Mouse (Mus musculus) liver, postnatal 0 days (tissue): ENCODE results near the gene Ptprd. TPM values are rescaled to one million over a fixed set of nuclear protein-coding genes. Genes with fewer than 3 reads are reported as not detected.

Experiments
- ATAC-seq: fragments of 200-750 bp; cut with Nextera tagmentation; 2 replicates; pipeline ENCODE4 v1.8.0; 2017; ENCODE audit warnings: mild to moderate bottlenecking, moderate library complexity
- DNase-seq: peaks from one replicate; pipeline ENCODE4 v3.0.0-alpha.2; 2016
- H3K27ac ChIP-seq: fragments of 300-500 bp; sonication (generic); 2 replicates; pipeline ENCODE4 v1.5.1; 2014; ENCODE audit warnings: antibody characterized with exemption, moderate library complexity, mild to moderate bottlenecking, low read depth
- H3K27me3 ChIP-seq: fragments of 300-500 bp; sonication (generic); 2 replicates; pipeline ENCODE4 v1.6.1; 2014; ENCODE audit warnings: low read length, control low read depth, mixed read lengths; ENCODE audit not compliant: insufficient read depth
- H3K36me3 ChIP-seq: fragments of 300-500 bp; sonication (generic); replicated peaks from 2 replicates; pipeline ENCODE4 v1.6.1; 2014; ENCODE audit warnings: mild to moderate bottlenecking, control low read depth, low read length, moderate library complexity, mixed read lengths; ENCODE audit not compliant: insufficient read depth
- H3K4me1 ChIP-seq: fragments of 300-500 bp; sonication (generic); 2 replicates; pipeline ENCODE4 v1.6.1; 2014; ENCODE audit warnings: antibody characterized with exemption, mild to moderate bottlenecking, control low read depth; ENCODE audit not compliant: insufficient read depth
- H3K4me2 ChIP-seq: fragments of 300-500 bp; sonication (generic); 2 replicates; pipeline ENCODE4 v1.6.1; 2014; ENCODE audit warnings: low read depth, mild to moderate bottlenecking, low read length, moderate library complexity, mixed read lengths
- H3K4me3 ChIP-seq: fragments of 300-500 bp; sonication (generic); 2 replicates; pipeline ENCODE4 v1.5.1; 2014; ENCODE audit warnings: low read depth, low read length
- H3K9ac ChIP-seq: fragments of 300-500 bp; sonication (generic); replicated peaks from 2 replicates; pipeline ENCODE4 v1.6.1; 2014; ENCODE audit warnings: mild to moderate bottlenecking, moderate library complexity
- H3K9me3 ChIP-seq: fragments of 300-500 bp; sonication (generic); 2 replicates; pipeline ENCODE4 v1.6.1; 2016; ENCODE audit warnings: mild to moderate bottlenecking, control low read depth, low read length, mixed read lengths
- CTCF ChIP-seq: sonication (generic); IDR thresholded peaks from 2 replicates; pipeline ENCODE4 v1.5.1; 2016; ENCODE audit warnings: antibody characterized with exemption, low read depth
- EP300 ChIP-seq: IDR thresholded peaks from 2 replicates; pipeline ENCODE4 v1.6.1; 2016; ENCODE audit warnings: antibody characterized with exemption, low read depth, mild to moderate bottlenecking
- WGBS: fragments of 180-500 bp; shearing (Covaris S2); extraction: QIAGEN DNeasy Blood & Tissue Kit; methylation state at CpG from one replicate; pipeline ENCODE4 v1.1.7; 2014; ENCODE audit not compliant: insufficient replicate concordance; 5-methylcytosine and 5-hydroxymethylcytosine counted together
- polyA plus RNA-seq: library from polyadenylated mRNA; unstranded; fragments of >200 nt; fragmentation: Nextera tagmentation; extraction: Ambion mirVana; gene quantifications from 2 replicates; pipeline ENCODE4 v1.2.1, GENCODE M21; 2015

Ptprd gene
- polyA plus RNA-seq, 1 experiment from 2014 or later = 9.3 TPM

GRCm38 (mm10) chr4:76199321-76199720 lies 2012.4 kb downstream of the Ptprd start:
- Histone ChIP-seq H3K4me1 (no peaks in the 10 kb centered on the region), H3K36me3 (no peaks in the 10 kb centered on the region), H3K27me3 (no peaks in the 10 kb centered on the region), H3K9me3 (no peaks in the 10 kb centered on the region), H3K4me2 (no peak overlapping the region), H3K9ac (no peak overlapping the region), H3K4me3 (no peak overlapping the region), H3K27ac (no peak overlapping the region)
- 51% methylated on average over 1 of the region's 1 CpGs for WGBS
- ATAC-seq (no peak), DNase-seq (no peak)
- TF ChIP-seq CTCF (no peak), EP300 (no peak)

- ATAC-seq = no peak
- H3K36me3 ChIP-seq = no peaks in the 10 kb centered on the region
- no peaks in the 10 kb centered on the region for H3K9me3 ChIP-seq
- no peaks in the 10 kb centered on the region for H3K4me1 ChIP-seq
- H3K9ac ChIP-seq = no peak overlapping the region
- TF ChIP-seq CTCF = no peak
- TF ChIP-seq EP300 = no peak
- no peak overlapping the region for H3K4me2 ChIP-seq
- no peak overlapping the region for H3K27ac ChIP-seq
- DNase-seq = no peak
- no peaks in the 10 kb centered on the region for H3K27me3 ChIP-seq
- WGBS = 87% methylated on average over 3 of the region's 3 CpGs
- H3K4me3 ChIP-seq = no peak overlapping the region
These were observed 2017.0 kb downstream of the Ptprd start for GRCm38 (mm10) chr4:76194762-76195161.

- H3K27me3 ChIP-seq = no peaks in the 10 kb centered on the region
- H3K4me2 ChIP-seq = no peak overlapping the region
- no peaks in the 10 kb centered on the region for H3K4me1 ChIP-seq
- no peaks in the 10 kb centered on the region for H3K36me3 ChIP-seq
- no peak for DNase-seq
- ATAC-seq = no peak
- H3K27ac ChIP-seq = no peak overlapping the region
- H3K9me3 ChIP-seq = no peaks in the 10 kb centered on the region
- H3K9ac ChIP-seq = no peak overlapping the region
- 79% methylated on average over 3 of the region's 3 CpGs for whole genome bisulfite sequencing
- no peak overlapping the region for H3K4me3 ChIP-seq
- TF ChIP-seq CTCF = no peak
- no peak for TF ChIP-seq EP300
These were observed 2018.3 kb downstream of the Ptprd start for GRCm38 (mm10) chr4:76193496-76193895.

- H3K4me1 ChIP-seq = no peaks in the 10 kb centered on the region
- H3K27me3 ChIP-seq = no peaks in the 10 kb centered on the region
- H3K27ac ChIP-seq = no peak overlapping the region
- H3K4me2 ChIP-seq = no peak overlapping the region
- 81% methylated on average over 1 of the region's 1 CpGs for WGBS
- no peaks in the 10 kb centered on the region for H3K36me3 ChIP-seq
- TF ChIP-seq EP300 = no peak
- no peak for TF ChIP-seq CTCF
- ATAC-seq = no peak
- no peak overlapping the region for H3K4me3 ChIP-seq
- DNase-seq = no peak
- H3K9ac ChIP-seq = no peak overlapping the region
- H3K9me3 ChIP-seq = no peaks in the 10 kb centered on the region
These were observed 2019.7 kb downstream of the Ptprd start for GRCm38 (mm10) chr4:76192031-76192430.

- Histone ChIP-seq H3K4me1 (no peaks in the 10 kb centered on the region), H3K36me3 (no peaks in the 10 kb centered on the region), H3K4me2 (no peak overlapping the region), H3K27ac (no peak overlapping the region), H3K4me3 (no peak overlapping the region), H3K27me3 (no peaks in the 10 kb centered on the region), H3K9ac (no peak overlapping the region), H3K9me3 (no peaks in the 10 kb centered on the region)
- ATAC-seq = no peak
- WGBS = 43% methylated on average over 1 of the region's 1 CpGs
- TF ChIP-seq EP300 (no peak), CTCF (no peak)
- no peak for DNase-seq
These were observed 2021.0 kb downstream of the Ptprd start for GRCm38 (mm10) chr4:76190788-76191187.

DNA sequence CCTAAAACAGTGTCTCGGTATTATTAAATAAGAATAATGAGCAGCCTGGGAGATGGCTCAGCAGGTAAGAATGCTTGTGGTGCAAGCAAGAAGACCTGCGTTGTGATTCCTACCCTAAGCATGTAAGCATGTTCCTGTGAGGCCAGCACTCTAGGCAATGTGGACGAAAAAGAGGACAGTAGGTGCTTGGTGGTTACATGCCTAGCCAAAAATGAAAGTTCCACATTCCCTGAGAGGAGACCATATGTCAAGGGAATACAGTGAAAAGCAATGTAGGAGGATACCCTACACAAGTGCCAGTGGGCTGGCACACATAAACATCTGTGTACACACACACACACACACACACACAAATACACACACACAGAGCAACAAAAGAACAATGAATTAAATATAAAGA lies 2028.7 kb downstream of the Ptprd start:
- Histone ChIP-seq H3K4me2 (no peak overlapping the region), H3K4me3 (no peak overlapping the region), H3K27me3 (no peaks in the 10 kb centered on the region), H3K9ac (no peak overlapping the region), H3K9me3 (no peaks in the 10 kb centered on the region), H3K4me1 (no peaks in the 10 kb centered on the region), H3K27ac (no peak overlapping the region), H3K36me3 (no peaks in the 10 kb centered on the region)
- TF ChIP-seq CTCF = no peak
- no peak for TF ChIP-seq EP300
- 73% methylated on average over 3 of the region's 3 CpGs for WGBS
- no peak for ATAC-seq
- DNase-seq = no peak

GRCm38 (mm10) chr4:76179497-76179896 lies 2032.3 kb downstream of the Ptprd start:
- DNase-seq = no peak
- Histone ChIP-seq H3K27me3 (no peaks in the 10 kb centered on the region), H3K9ac (no peak overlapping the region), H3K9me3 (no peaks in the 10 kb centered on the region), H3K4me3 (no peak overlapping the region), H3K4me2 (no peak overlapping the region), H3K4me1 (no peaks in the 10 kb centered on the region; the same call in 1 of the 2 replicates), H3K27ac (no peak overlapping the region), H3K36me3 (no peaks in the 10 kb centered on the region)
- TF ChIP-seq CTCF = no peak
- no peak for TF ChIP-seq EP300
- WGBS = 72% methylated on average over 8 of the region's 8 CpGs
- ATAC-seq = no peak
